Mouse (Mus musculus) neural tube, embryonic 12.5 days (tissue): ENCODE measurements around the gene Podn. TPM values are rescaled to one million over a fixed set of nuclear protein-coding genes. Genes with fewer than 3 reads are reported as not detected.

Source experiments
- ATAC-seq: fragments of 200-750 bp; cut with Nextera tagmentation; 2 replicates; pipeline ENCODE4 v1.8.0; 2017; ENCODE audit warnings: low read depth, mild to moderate bottlenecking, moderate TSS enrichment, moderate library complexity; ENCODE audit not compliant: low FRiP score
- H3K27ac ChIP-seq: fragments of 300-500 bp; sonication (generic); 2 replicates; pipeline ENCODE4 v1.5.1; 2016
- H3K27me3 ChIP-seq: fragments of 300-500 bp; sonication (generic); replicated peaks from 2 replicates; pipeline ENCODE4 v1.6.1; 2016; ENCODE audit warnings: mild to moderate bottlenecking
- H3K36me3 ChIP-seq: fragments of 300-500 bp; sonication (generic); 2 replicates; pipeline ENCODE4 v1.6.1; 2016; ENCODE audit warnings: mild to moderate bottlenecking
- H3K4me1 ChIP-seq: fragments of 300-500 bp; sonication (generic); 2 replicates; pipeline ENCODE4 v1.6.1; 2016
- H3K4me2 ChIP-seq: fragments of 300-500 bp; sonication (generic); replicated peaks from 2 replicates; pipeline ENCODE4 v1.6.1; 2016; ENCODE audit warnings: mild to moderate bottlenecking
- H3K4me3 ChIP-seq: fragments of 300-500 bp; sonication (generic); 2 replicates; pipeline ENCODE4 v1.5.1; 2016
- H3K9ac ChIP-seq: fragments of 300-500 bp; sonication (generic); 2 replicates; pipeline ENCODE4 v1.6.1; 2016; ENCODE audit warnings: mild to moderate bottlenecking
- H3K9me3 ChIP-seq: fragments of 300-500 bp; sonication (generic); 2 replicates; pipeline ENCODE4 v1.6.1; 2016; ENCODE audit warnings: mild to moderate bottlenecking
- WGBS: fragments of 180-500 bp; shearing (Covaris S2); methylation state at CpG from one replicate; pipeline ENCODE4 v1.1.7; 2016; 5-methylcytosine and 5-hydroxymethylcytosine counted together
- microRNA-seq: library from miRNA; unstranded; fragments of <30 nt; microRNA quantifications from one replicate; pipeline ENCODE4, GENCODE M21; 2017
- polyA plus RNA-seq: library from polyadenylated mRNA; unstranded; fragments of >200 nt; fragmentation: Nextera tagmentation; extraction: Ambion mirVana; gene quantifications from 2 replicates; pipeline ENCODE4 v1.2.1, GENCODE M21; 2016

Gene Podn
- polyA plus RNA-seq, 1 experiment from 2014 or later, result 0.20 TPM

GRCm38 (mm10) chr4:107966416-107967109 lies 129.7 kb downstream of the Podn start:
- 57% methylated on average over 5 of the region's 5 CpGs for WGBS
- Histone ChIP-seq H3K4me1 (no peaks in the 10 kb centered on the region), H3K4me2 (no peak overlapping the region), H3K4me3 (no peak overlapping the region), H3K27ac (no peak overlapping the region), H3K27me3 (no peaks in the 10 kb centered on the region), H3K36me3 (no peaks in the 10 kb centered on the region), H3K9me3 (no peaks in the 10 kb centered on the region), H3K9ac (no peak overlapping the region)
- ATAC-seq, result no peak

Small RNA genes within 50 kb of the gene (microRNA-seq; reads per million reads assigned to microRNA genes)
- gene Mir6397, result not detected

Other genes starting within 250 kb of the Podn start
- 169 and 182 TPM in 2 replicates for gene Magoh, start 216.7 kb downstream of the Podn start, polyA plus RNA-seq
- 105 and 117 TPM in 2 replicates for gene 0610037L13Rik, start 206.6 kb downstream of the Podn start, polyA plus RNA-seq
- gene Cpt2, start 172.8 kb downstream of the Podn start, polyA plus RNA-seq, result 26.5 and 30.0 TPM in 2 replicates
- gene Slc1a7, start 128.1 kb downstream of the Podn start, polyA plus RNA-seq, result not detected in 2 replicates
- gene Scp2, start 48.6 kb upstream of the Podn start, polyA plus RNA-seq, result 208 and 221 TPM in 2 replicates
- 10.7 and 12.3 TPM in 2 replicates for gene Echdc2, start 69.0 kb upstream of the Podn start, polyA plus RNA-seq
- 0.09 TPM in 1 of 2 replicates, not detected in the other for gene Zyg11a, start 121.6 kb upstream of the Podn start, polyA plus RNA-seq
- 28.3 and 29.5 TPM in 2 replicates for gene Zyg11b, start 204.7 kb upstream of the Podn start, polyA plus RNA-seq
- 52.5 and 54.8 TPM in 2 replicates for gene Coa7, start 231.7 kb upstream of the Podn start, polyA plus RNA-seq